Mouse (Mus musculus): ENCODE data around the gene Olfr898. TPM values are rescaled to one million over a fixed set of nuclear protein-coding genes. Genes with fewer than 3 reads are reported as not detected.

The Olfr898 gene
- polyA plus RNA-seq (2015; fragmentation: Nextera tagmentation; extraction: Ambion mirVana): not detected in 2 replicates

DNA sequence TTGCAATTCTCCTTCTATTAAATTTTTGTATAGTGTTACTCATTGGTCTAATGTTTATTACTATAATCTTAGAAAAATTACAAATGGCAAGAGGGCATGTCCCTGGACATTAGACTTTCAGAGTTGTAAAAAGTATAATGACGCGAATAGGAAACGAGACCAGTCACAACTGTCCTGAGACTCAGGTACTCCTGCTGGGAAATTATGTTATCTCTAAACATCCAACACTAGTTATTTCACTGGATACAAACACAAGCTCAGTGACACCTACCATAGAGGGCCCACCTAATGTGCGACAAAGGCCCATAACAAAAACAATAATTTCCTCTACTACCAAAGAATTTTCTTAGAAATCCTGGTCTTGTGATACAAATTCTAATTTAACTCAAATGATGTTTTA is at the start of gene Olfr898:
Gene Olfr898, plus strand, starts transcription at position 301 of the 400 bp plus-strand sequence.

DNA sequence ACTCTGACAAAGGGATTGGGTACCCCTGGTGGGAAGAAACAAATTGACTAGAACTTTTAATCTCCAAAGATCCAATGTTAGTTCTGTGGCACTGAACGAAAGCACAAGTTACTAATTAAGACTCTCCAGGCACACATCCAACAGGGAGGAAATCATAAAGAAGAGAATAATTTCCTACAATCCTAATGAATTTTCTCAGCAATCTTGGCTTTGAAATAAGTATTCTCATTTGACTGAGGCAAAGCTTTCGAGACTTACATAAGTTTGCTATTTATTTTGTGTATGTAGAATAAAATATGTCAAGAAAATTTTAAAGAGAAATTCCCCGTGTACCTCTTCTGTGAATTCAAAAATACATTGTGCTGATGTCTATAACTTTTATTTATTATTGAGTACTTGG is 19.5 kb upstream of the Olfr898 start, which contains the start of gene Olfr25:
Gene Olfr25, plus strand, starts transcription at position 301 of the 400 bp plus-strand sequence.

GRCm38 (mm10) chr9:38366596-38366995 is 18.4 kb downstream of the Olfr898 start, which contains the start of gene Olfr250:
Gene Olfr250, plus strand, starts transcription at chr9:38366896.

GRCm38 (mm10) chr9:38376786-38377185 is 28.6 kb downstream of the Olfr898 start, which contains the start of gene Olfr251:
Gene Olfr251, plus strand, starts transcription at chr9:38377086.

GRCm38 (mm10) chr9:38401398-38401797 is 53.2 kb downstream of the Olfr898 start, which contains the start of gene Olfr147:
Gene Olfr147, plus strand, starts transcription at chr9:38401698.

Other genes starting within 250 kb of the Olfr898 start
- gene Olfr888, start 240.3 kb upstream of the Olfr898 start, polyA plus RNA-seq (2015; fragmentation: Nextera tagmentation; extraction: Ambion mirVana): not detected in 2 replicates
- gene Olfr889, start 233.2 kb upstream of the Olfr898 start, polyA plus RNA-seq (2015; fragmentation: Nextera tagmentation; extraction: Ambion mirVana): 0.02 TPM in 2 replicates
- 0.04 TPM in 1 of 2 replicates, not detected in the other for gene Olfr890, start 205.9 kb upstream of the Olfr898 start, polyA plus RNA-seq (2015; fragmentation: Nextera tagmentation; extraction: Ambion mirVana)
- gene Olfr891, start 167.6 kb upstream of the Olfr898 start, polyA plus RNA-seq (2015; fragmentation: Nextera tagmentation; extraction: Ambion mirVana): not detected in 2 replicates
- gene Olfr893, start 140.0 kb upstream of the Olfr898 start, polyA plus RNA-seq (2015; fragmentation: Nextera tagmentation; extraction: Ambion mirVana): 0.13 and 0.17 TPM in 2 replicates
- not detected in 2 replicates for gene Olfr894, start 130.4 kb upstream of the Olfr898 start, polyA plus RNA-seq (2015; fragmentation: Nextera tagmentation; extraction: Ambion mirVana)
- not detected in 2 replicates for gene Olfr143, start 95.6 kb upstream of the Olfr898 start, polyA plus RNA-seq (2015; fragmentation: Nextera tagmentation; extraction: Ambion mirVana)
- gene Olfr895, start 80.6 kb upstream of the Olfr898 start, polyA plus RNA-seq (2015; fragmentation: Nextera tagmentation; extraction: Ambion mirVana): not detected in 2 replicates
- not detected in 2 replicates for gene Olfr896-ps1, start 57.3 kb upstream of the Olfr898 start, polyA plus RNA-seq (2015; fragmentation: Nextera tagmentation; extraction: Ambion mirVana)
- not detected in 2 replicates for gene Olfr25, start 19.4 kb upstream of the Olfr898 start, polyA plus RNA-seq (2015; fragmentation: Nextera tagmentation; extraction: Ambion mirVana)
- gene Olfr250, start 18.5 kb downstream of the Olfr898 start, polyA plus RNA-seq (2015; fragmentation: Nextera tagmentation; extraction: Ambion mirVana): not detected in 2 replicates
- gene Olfr251, start 28.7 kb downstream of the Olfr898 start, polyA plus RNA-seq (2015; fragmentation: Nextera tagmentation; extraction: Ambion mirVana): not detected in 2 replicates
- not detected in 2 replicates for gene Olfr147, start 53.3 kb downstream of the Olfr898 start, polyA plus RNA-seq (2015; fragmentation: Nextera tagmentation; extraction: Ambion mirVana)
- not detected in 2 replicates for gene Olfr901, start 81.0 kb downstream of the Olfr898 start, polyA plus RNA-seq (2015; fragmentation: Nextera tagmentation; extraction: Ambion mirVana)
- gene Olfr902, start 99.2 kb downstream of the Olfr898 start, polyA plus RNA-seq (2015; fragmentation: Nextera tagmentation; extraction: Ambion mirVana): not detected in 2 replicates
- gene Olfr904, start 114.7 kb downstream of the Olfr898 start, polyA plus RNA-seq (2015; fragmentation: Nextera tagmentation; extraction: Ambion mirVana): not detected in 2 replicates
- gene Olfr905, start 122.7 kb downstream of the Olfr898 start, polyA plus RNA-seq (2015; fragmentation: Nextera tagmentation; extraction: Ambion mirVana): not detected in 2 replicates
- not detected in 2 replicates for gene Olfr906, start 138.7 kb downstream of the Olfr898 start, polyA plus RNA-seq (2015; fragmentation: Nextera tagmentation; extraction: Ambion mirVana)
- not detected in 2 replicates for gene Olfr907, start 147.4 kb downstream of the Olfr898 start, polyA plus RNA-seq (2015; fragmentation: Nextera tagmentation; extraction: Ambion mirVana)
- not detected in 2 replicates for gene Olfr911-ps1, start 173.2 kb downstream of the Olfr898 start, polyA plus RNA-seq (2015; fragmentation: Nextera tagmentation; extraction: Ambion mirVana)
- gene Olfr910, start 189.4 kb downstream of the Olfr898 start, polyA plus RNA-seq (2015; fragmentation: Nextera tagmentation; extraction: Ambion mirVana): not detected in 2 replicates
- gene Olfr912, start 231.8 kb downstream of the Olfr898 start, polyA plus RNA-seq (2015; fragmentation: Nextera tagmentation; extraction: Ambion mirVana): not detected in 2 replicates
- not detected in 2 replicates for gene Olfr913, start 244.3 kb downstream of the Olfr898 start, polyA plus RNA-seq (2015; fragmentation: Nextera tagmentation; extraction: Ambion mirVana)